Mouse (Mus musculus) neural tube, embryonic 15.5 days (tissue): ENCODE measurements around the gene Gm10053. TPM values are rescaled to one million over a fixed set of nuclear protein-coding genes. Genes with fewer than 3 reads are reported as not detected.
"Not testable (repeated sequence)": the region's sequence is repeated elsewhere in the genome, so short reads cannot be mapped to it uniquely, and the experiment has no call there.

ENCODE experiments used
- ATAC-seq: fragments of 200-750 bp; cut with Nextera tagmentation; 2 replicates; pipeline ENCODE4 v1.8.0; 2017; ENCODE audit warnings: mild to moderate bottlenecking, moderate TSS enrichment, moderate library complexity; ENCODE audit not compliant: low FRiP score
- H3K27ac ChIP-seq: fragments of 300-500 bp; sonication (generic); replicated peaks from 2 replicates; pipeline ENCODE4 v1.5.1; 2015; ENCODE audit warnings: mild to moderate bottlenecking, inconsistent platforms
- H3K27me3 ChIP-seq: fragments of 300-500 bp; sonication (generic); replicated peaks from 2 replicates; pipeline ENCODE4 v1.6.1; 2015; ENCODE audit warnings: inconsistent platforms
- H3K36me3 ChIP-seq: fragments of 300-500 bp; sonication (generic); 2 replicates; pipeline ENCODE4 v1.6.1; 2015; ENCODE audit warnings: inconsistent platforms
- H3K4me1 ChIP-seq: fragments of 300-500 bp; sonication (generic); 2 replicates; pipeline ENCODE4 v1.6.1; 2015; ENCODE audit warnings: inconsistent platforms
- H3K4me2 ChIP-seq: fragments of 300-500 bp; sonication (generic); 2 replicates; pipeline ENCODE4 v1.6.1; 2015; ENCODE audit warnings: inconsistent platforms, mild to moderate bottlenecking, moderate library complexity
- H3K4me3 ChIP-seq: fragments of 300-500 bp; sonication (generic); replicated peaks from 2 replicates; pipeline ENCODE4 v1.5.1; 2015; ENCODE audit warnings: mild to moderate bottlenecking, inconsistent platforms
- H3K9ac ChIP-seq: fragments of 300-500 bp; sonication (generic); replicated peaks from 2 replicates; pipeline ENCODE4 v1.6.1; 2015; ENCODE audit warnings: mild to moderate bottlenecking, inconsistent platforms
- H3K9me3 ChIP-seq: fragments of 300-500 bp; sonication (generic); replicated peaks from 2 replicates; pipeline ENCODE4 v1.6.1; 2016; ENCODE audit warnings: inconsistent platforms
- WGBS: fragments of 180-500 bp; shearing (Covaris S2); methylation state at CpG from one replicate; pipeline ENCODE4 v1.1.7; 2015; ENCODE audit warnings: mixed read lengths; 5-methylcytosine and 5-hydroxymethylcytosine counted together
- polyA plus RNA-seq: library from polyadenylated mRNA; unstranded; fragments of >200 nt; fragmentation: Nextera tagmentation; extraction: Ambion mirVana; gene quantifications from 2 replicates; pipeline ENCODE4 v1.2.1, GENCODE M21; 2015

The Gm10053 gene
- 322 and 341 TPM in 2 replicates for polyA plus RNA-seq

DNA sequence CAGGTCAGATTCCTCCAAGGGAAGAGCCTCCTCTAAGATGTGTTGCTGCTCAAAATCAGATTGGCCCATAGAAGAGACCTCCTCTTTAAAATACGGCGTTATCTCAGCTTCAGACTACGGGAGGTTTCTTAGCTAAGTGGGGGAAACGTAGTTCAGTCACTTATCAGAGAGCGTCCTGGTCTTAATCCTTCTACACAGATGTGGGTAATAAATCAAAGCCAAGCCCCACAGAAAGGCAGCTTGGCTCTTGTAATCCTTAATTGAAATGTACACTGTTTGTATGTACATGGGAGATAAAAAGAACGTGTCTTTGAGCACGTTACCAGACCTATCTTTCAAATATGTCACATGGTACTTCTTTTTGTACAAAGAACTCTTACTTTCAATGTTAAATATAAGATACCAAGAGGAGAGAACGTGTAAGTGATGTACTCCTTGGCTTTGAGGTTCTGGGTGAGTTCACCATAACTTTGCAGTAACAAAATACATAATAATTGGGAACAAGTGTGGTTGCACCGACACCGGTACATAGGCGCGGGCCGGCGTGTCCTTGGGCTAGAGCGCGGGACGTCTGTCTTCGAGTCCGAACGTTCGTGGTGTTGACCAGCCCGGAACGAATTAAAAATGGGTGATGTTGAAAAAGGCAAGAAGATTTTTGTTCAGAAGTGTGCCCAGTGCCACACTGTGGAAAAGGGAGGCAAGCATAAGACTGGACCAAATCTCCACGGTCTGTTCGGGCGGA, at the start of gene Gm10053:
Gm10053 (plus strand) TSS at position 558 of the 742 bp plus-strand sequence.
- H3K9ac ChIP-seq, H3K4me2 ChIP-seq, H3K27me3 ChIP-seq, ATAC-seq, H3K9me3 ChIP-seq, H3K4me3 ChIP-seq, H3K36me3 ChIP-seq, H3K27ac ChIP-seq, H3K4me1 ChIP-seq: not testable (repeated sequence)
- WGBS, result 85% methylated on average over 23 of the region's 26 CpGs

DNA sequence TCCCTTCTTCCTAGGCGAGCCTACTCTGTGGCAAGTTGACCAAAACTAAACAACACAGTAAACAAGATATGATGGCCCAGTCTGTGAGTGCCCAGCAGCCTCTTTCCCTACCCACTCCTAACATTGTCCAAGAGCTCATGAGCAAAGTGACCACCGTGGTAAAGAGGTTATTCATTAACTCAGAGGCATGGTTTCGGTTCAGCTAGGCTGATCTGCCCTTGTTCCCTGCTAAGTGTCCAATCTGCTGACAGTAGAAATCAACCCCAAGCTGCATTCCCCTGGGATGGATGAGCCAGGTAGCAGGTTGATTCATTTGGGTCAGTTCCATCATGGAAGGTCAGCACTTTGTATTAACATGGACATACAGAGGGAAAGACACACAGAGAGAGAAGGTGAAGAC, 33.4 kb upstream of the Gm10053 start:
- H3K4me2 ChIP-seq, result no peak overlapping the region
- no peaks in the 10 kb centered on the region for H3K36me3 ChIP-seq
- ATAC-seq, result no peak
- H3K27ac ChIP-seq, result no peak overlapping the region
- no peak overlapping the region for H3K4me3 ChIP-seq
- H3K27me3 ChIP-seq, result no peaks in the 10 kb centered on the region
- peaks cover 21% of the 10 kb centered on the region for H3K4me1 ChIP-seq
- 82% methylated on average over 3 of the region's 3 CpGs for WGBS
- no peak overlapping the region for H3K9ac ChIP-seq
- H3K9me3 ChIP-seq, result no peaks in the 10 kb centered on the region

DNA sequence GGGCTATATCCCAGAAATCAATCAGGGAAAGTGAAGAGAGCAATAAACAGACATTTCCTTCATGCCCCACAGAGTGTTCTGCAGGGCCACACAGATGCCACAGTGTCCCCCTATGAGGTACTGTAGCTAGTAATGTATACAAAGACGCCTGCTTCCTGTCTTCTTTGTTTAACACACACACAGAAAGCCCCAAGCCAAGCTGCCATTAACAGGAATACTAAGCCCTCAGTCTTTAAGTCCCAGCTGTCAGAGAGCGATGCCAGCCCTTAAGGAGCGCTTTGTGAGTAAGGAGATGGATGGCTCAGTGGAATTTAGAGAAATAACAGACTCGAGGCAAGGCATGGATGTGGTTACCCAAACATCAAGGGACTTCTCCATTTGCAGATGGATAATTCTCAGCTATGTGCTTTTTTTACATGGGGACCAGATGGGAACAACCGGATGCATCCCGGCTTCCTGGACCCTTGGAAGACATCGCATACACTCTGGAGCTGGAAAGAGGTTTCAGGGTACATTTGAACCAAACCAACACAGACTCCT, 30.4 kb upstream of the Gm10053 start:
- no peak overlapping the region for H3K9ac ChIP-seq
- 17% methylated on average over 7 of the region's 7 CpGs for WGBS
- peaks cover 27% of the 10 kb centered on the region for H3K4me1 ChIP-seq
- H3K4me3 ChIP-seq, result no peak overlapping the region
- H3K9me3 ChIP-seq, result no peaks in the 10 kb centered on the region
- peak overlapping the region; percentile 45 for H3K27ac ChIP-seq
- peak; percentile 82 for ATAC-seq
- H3K27me3 ChIP-seq, result no peaks in the 10 kb centered on the region
- H3K36me3 ChIP-seq, result no peaks in the 10 kb centered on the region
- peak overlapping the region; percentile 25 for H3K4me2 ChIP-seq

DNA sequence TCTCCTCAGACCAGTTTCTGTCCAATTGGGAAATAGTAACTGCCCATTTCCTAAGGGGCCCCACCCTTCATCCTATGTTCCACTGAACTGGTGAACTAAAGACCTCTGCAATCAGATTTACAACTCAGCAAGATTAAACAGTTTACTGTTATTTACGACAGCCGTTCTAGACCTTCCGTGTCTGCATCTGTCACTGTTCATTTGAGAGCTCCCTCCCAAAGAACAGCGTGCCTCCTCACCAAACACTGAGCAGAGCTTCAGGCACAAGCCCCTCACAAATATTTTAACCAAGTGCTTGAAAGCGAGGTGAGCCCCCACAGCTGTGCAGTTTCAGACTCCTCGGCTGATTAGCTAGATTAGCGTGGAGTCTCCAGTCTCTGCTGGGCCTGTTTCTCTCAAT, 27.1 kb upstream of the Gm10053 start:
- H3K9me3 ChIP-seq, result no peaks in the 10 kb centered on the region
- no peak overlapping the region for H3K27ac ChIP-seq
- H3K9ac ChIP-seq, result no peak overlapping the region
- no peaks in the 10 kb centered on the region for H3K36me3 ChIP-seq
- no peak overlapping the region for H3K4me3 ChIP-seq
- no peaks in the 10 kb centered on the region for H3K27me3 ChIP-seq
- H3K4me1 ChIP-seq, result peaks cover 36% of the 10 kb centered on the region
- H3K4me2 ChIP-seq, result no peak overlapping the region
- ATAC-seq, result no peak
- WGBS, result 17% methylated on average over 7 of the region's 7 CpGs

DNA sequence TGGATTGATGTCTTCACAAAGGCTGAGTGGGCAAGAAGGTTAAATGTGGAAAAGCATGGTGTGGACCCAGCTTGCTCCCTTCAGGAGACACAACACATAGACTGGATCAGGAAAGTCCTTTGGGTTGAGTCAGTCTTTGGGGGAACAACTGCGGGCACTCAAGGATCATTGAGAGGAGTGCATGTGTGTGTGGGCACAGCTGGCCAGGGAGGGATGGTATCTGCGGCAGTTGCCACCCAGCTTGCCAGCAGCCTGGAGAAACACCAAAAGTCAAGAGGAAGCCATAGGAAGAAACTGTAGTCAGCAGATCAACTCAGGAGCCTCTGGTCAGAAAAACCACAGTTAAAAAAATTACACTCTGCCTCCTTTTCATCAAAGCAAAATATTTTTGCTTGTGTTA, 26.6 kb upstream of the Gm10053 start:
- ATAC-seq, result no peak
- Histone ChIP-seq H3K9ac (no peak overlapping the region), H3K4me3 (no peak overlapping the region), H3K4me1 (peaks cover 36% of the 10 kb centered on the region), H3K9me3 (no peaks in the 10 kb centered on the region), H3K4me2 (no peak overlapping the region), H3K36me3 (no peaks in the 10 kb centered on the region), H3K27ac (no peak overlapping the region), H3K27me3 (no peaks in the 10 kb centered on the region)
- WGBS, result 75% methylated on average over 2 of the region's 2 CpGs

DNA sequence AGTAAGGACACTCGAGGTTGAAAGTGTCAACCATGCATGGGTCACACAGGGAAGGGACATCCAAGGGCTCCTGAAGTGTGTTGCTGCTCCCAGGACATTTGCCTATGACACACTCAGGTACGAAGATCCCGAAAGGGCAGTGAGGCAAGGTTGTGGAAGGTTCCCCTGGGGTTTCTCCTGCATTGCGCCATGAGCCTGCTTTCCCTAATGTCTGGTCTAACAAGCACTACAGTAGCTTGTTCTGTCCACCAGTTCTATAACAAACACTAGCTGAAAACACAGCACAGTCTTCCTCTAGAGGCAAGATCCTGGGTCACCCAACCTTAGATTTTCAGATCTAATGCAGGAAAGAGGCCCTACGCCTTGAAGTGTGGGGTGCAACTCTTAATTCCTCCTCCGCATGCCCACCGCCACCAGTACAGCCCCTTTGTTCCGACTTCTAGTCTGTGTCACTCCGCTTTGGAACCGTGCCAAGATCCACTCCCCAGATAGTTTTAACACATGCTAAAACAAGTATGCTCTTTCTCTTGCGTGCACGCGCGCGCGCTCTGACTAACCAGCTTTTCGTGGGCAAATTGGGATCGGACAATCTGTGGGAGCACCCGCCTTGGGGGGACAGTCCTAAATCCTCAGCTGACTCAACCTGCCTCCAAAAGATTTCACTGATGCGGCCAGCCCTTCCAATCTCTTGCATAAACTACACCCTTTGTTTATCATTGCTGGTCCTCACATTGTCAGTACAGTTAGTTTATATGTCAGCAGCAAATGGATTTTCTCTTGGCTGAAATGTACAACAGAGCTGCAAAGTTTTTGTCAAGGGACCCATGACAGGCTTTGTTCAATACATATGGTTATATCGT, 23.8 kb upstream of the Gm10053 start:
- ATAC-seq, result peak; percentile 45; the same call in 1 of the 2 replicates
- 50% methylated on average over 21 of the region's 21 CpGs for WGBS
- Histone ChIP-seq H3K27me3 (no peaks in the 10 kb centered on the region), H3K4me3 (no peak overlapping the region), H3K9ac (no peak overlapping the region), H3K4me2 (peak overlapping the region; percentile 41), H3K36me3 (no peaks in the 10 kb centered on the region), H3K9me3 (no peaks in the 10 kb centered on the region), H3K4me1 (peaks cover 15% of the 10 kb centered on the region), H3K27ac (no peak overlapping the region)

DNA sequence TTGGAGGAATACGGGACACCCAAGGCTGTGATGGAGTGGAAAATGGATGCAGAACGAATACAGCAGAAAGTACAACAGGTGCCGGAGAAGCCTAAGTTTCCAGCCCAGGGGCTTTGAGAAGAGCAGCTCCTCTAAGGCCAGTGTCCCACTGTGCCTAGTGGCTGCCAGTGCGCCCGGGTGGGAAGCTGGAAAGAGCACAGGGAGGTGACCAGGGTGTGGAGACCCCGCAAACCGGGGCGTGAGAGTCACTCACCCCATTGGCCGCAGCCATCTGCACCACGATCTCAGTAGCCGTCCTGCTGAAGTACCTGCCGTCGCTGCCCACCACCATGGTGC, 14.2 kb upstream of the Gm10053 start:
- WGBS, result 18% methylated on average over 13 of the region's 13 CpGs
- no peak overlapping the region for H3K27ac ChIP-seq
- no peaks in the 10 kb centered on the region for H3K9me3 ChIP-seq
- peaks cover 10% of the 10 kb centered on the region for H3K4me1 ChIP-seq
- peak overlapping the region; percentile 44 for H3K4me3 ChIP-seq
- no peak for ATAC-seq
- peak overlapping the region; percentile 20 for H3K9ac ChIP-seq
- H3K4me2 ChIP-seq, result peak overlapping the region; percentile 59
- peaks cover 32% of the 10 kb centered on the region for H3K27me3 ChIP-seq
- H3K36me3 ChIP-seq, result no peaks in the 10 kb centered on the region

DNA sequence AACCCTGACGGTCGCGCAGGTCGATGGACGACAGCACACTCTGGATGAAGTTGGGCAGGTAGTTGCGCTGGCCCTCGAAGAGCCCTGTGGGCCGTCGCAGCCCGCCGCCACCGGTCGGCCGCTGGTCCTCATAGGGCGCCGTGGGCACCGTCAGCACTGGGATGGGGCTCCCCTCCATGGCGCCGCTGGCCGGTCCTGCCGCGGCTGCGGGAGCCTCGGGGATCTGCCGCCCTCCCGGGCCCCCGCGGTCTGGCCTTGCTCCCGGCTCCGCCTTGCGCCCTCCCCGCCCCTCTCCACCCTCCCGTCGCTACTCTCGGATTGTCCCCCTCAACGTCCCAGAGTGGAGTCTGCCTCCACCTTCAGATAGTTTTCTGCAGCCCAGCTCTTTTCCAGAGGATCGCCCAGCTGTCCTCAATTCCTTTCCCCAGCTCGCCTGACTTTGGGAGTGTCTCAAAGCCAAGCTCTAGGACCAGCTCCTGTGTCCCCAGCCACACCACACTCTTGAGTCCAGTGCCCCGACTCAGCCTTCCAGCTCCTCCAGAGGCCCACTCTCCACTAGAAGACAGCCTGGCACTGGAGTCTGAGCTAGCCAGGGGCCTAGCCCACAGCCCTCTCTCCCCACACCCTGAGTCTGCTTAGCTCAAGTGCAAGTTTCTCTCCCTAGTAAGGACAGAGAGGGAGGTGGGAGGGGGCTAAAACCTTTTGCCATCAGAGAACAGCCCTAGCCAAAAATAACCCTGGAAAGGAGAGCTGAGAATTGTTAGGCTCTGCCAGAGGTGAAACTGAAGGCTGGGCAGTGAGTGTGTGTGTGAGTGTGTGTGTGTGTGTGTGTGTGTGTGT, 13.7 kb upstream of the Gm10053 start, which contains the start of gene Pgm5:
Pgm5 (minus strand) TSS at position 244 of the 840 bp plus-strand sequence.
- Histone ChIP-seq H3K9ac (peak within 1 kb of the TSS; percentile 20), H3K4me2 (peak within 1 kb of the TSS; percentile 59), H3K4me1 (peaks cover 10% of the 10 kb centered on the region), H3K36me3 (no peaks in the 10 kb centered on the region), H3K27ac (0 out of 2 replicates have a peak within 1 kb of the TSS, but pooled peaks have one; percentile 33), H3K9me3 (no peaks in the 10 kb centered on the region), H3K27me3 (peaks cover 32% of the 10 kb centered on the region), H3K4me3 (peak within 1 kb of the TSS; percentile 44)
- ATAC-seq, result peak; percentile 78
- 1% methylated on average over 38 of the region's 39 CpGs for WGBS

DNA sequence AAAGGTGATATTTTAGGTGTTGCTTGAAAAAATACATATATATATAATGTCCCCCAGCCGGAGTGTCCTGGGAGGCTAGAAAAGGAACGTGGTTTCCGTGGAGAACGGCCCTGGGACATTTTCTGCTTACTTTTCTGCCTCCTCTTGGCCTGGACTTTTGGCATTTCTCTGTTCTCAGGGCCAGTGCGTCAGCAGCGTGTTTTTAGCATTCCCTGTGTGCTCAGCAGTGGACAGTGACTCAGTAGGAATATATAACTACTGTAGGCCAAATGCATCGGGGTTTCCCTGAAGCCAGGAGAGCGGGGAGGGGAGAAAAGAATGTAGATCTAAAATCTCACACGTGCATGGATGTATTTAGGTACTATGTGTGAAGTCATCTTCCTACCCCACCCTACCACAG, 10.1 kb upstream of the Gm10053 start:
- Histone ChIP-seq H3K4me1 (peaks cover 10% of the 10 kb centered on the region), H3K9me3 (no peaks in the 10 kb centered on the region), H3K4me3 (no peak overlapping the region), H3K27me3 (peaks cover 28% of the 10 kb centered on the region), H3K36me3 (no peaks in the 10 kb centered on the region), H3K9ac (no peak overlapping the region), H3K4me2 (no peak overlapping the region), H3K27ac (no peak overlapping the region)
- 88% methylated on average over 9 of the region's 9 CpGs for WGBS
- no peak for ATAC-seq

DNA sequence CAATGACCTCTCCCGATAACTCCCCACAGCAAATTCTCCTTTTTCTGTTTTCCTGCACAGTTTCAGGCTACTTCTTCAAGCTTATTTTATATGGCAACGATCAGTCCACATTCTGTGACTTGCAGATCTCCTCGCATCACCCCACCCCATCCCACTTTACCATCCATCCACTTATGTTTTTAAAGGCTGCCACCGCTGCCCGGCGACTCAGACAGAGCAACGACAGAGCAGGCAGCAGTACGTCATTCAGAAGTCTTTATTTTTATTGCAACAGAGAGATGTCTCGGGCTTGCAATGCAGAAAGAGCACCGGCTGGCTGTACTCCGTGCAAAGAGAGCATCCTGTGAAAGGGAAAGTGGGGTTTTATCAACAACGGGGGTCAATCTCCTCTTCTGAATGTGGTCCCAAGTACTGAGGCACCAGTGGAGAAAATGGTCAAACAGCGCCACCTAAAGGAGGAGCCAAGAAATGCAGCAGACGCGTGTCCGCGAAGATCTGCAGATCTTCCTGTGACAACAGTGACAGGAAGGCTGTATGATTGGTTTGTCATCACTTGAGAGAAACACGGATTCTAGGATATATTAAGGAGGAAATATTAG, 4.3 kb upstream of the Gm10053 start:
- WGBS, result 14% methylated on average over 18 of the region's 18 CpGs

DNA sequence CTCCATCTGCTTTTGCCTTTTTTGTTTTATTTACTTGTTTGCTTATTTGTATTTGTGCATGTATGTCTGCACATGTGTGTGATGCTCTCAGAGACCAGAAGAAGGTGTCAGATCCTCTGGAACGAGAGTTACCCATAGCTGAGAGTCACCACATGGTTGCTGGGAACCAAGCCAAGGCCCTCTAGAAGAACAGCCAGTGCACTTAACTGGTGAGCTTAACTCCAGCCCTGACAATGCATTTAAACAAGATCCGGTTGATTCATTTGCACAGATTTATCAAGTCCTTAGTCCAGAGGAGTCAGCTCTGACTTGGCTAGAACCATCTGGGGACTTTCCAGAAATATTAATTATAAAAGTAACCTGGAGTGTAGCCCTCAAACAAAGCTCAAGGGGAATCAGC, 1.6 kb upstream of the Gm10053 start:
- WGBS, result 59% methylated on average over 2 of the region's 2 CpGs
- Histone ChIP-seq H3K9ac (no peak overlapping the region), H3K4me3 (no peak overlapping the region), H3K36me3 (no peaks in the 10 kb centered on the region), H3K4me2 (no peak overlapping the region), H3K4me1 (peaks cover 5% of the 10 kb centered on the region; the same call in 1 of the 2 replicates), H3K9me3 (no peaks in the 10 kb centered on the region), H3K27me3 (peaks cover 9% of the 10 kb centered on the region), H3K27ac (no peak overlapping the region)
- ATAC-seq, result no peak

More for the DNA sequence above, 4.3 kb upstream of the Gm10053 start:
- no peaks in the 10 kb centered on the region for H3K9me3 ChIP-seq
- H3K27me3 ChIP-seq, result peaks cover 9% of the 10 kb centered on the region
- peak; percentile 84 for ATAC-seq
- H3K4me3 ChIP-seq, result peak overlapping the region; percentile 42
- H3K36me3 ChIP-seq, result no peaks in the 10 kb centered on the region
- peak overlapping the region; percentile 80 for H3K4me2 ChIP-seq
- H3K4me1 ChIP-seq, result peaks cover 5% of the 10 kb centered on the region; the same call in 1 of the 2 replicates
- H3K27ac ChIP-seq, result no peak overlapping the region
- H3K9ac ChIP-seq, result peak overlapping the region; percentile 55
